Mouse (Mus musculus): Measurements from ENCODE around the gene Polm. TPM values are rescaled to one million over a fixed set of nuclear protein-coding genes. Genes with fewer than 3 reads are reported as not detected.
A peak's percentile ranks its signal among the peaks of the same experiment; 100 is the strongest.

The Polm gene
- polyA plus RNA-seq, 1 experiment, result 67.8 TPM

DNA sequence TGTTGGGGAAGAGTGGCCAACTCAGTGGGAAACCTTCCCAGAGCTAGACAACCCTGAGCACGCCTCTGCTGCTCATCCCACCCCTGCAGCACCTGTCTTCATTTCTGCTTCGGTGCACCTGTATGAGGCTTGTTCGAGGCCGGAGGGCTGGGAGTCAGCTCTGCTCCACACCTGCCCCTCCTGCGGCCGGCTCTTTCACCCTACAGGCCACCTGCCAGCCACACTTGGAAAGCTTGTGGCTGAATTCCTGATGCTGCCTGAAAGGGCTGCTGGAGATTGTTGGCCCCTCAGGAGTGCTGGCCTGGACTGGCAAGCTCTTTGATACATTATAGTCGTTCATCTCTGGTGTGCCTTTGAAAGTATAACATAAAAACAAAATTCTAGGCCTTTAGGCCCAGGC, 2.5 kb upstream of the Polm start:
- no peak for TF ChIP-seq GATA1 (IDR thresholded peaks at IDR 0.05; ENCODE audit: low read length)

DNA sequence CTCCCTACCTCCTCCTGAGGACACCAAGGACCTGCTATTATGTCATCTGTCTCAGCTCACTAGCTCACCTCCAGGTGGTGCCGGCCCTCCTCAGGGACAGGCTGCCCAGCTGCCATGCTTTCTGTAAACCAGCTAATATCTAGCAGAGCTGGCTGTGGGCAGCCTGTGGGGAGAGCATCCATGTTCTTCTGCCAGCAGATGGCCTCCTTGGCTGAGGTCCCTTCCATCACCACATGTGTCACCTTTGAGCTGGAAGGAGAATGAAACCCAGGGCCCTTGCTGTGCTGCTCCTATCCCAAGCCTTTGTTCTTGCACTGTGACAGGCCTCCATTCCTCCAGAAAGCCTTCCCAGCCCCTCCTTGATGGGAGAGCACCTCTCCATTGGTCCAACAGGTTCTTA, 1.7 kb downstream of the Polm start:
- no peak for TF ChIP-seq GATA1 (IDR thresholded peaks at IDR 0.05; ENCODE audit: low read length)

DNA sequence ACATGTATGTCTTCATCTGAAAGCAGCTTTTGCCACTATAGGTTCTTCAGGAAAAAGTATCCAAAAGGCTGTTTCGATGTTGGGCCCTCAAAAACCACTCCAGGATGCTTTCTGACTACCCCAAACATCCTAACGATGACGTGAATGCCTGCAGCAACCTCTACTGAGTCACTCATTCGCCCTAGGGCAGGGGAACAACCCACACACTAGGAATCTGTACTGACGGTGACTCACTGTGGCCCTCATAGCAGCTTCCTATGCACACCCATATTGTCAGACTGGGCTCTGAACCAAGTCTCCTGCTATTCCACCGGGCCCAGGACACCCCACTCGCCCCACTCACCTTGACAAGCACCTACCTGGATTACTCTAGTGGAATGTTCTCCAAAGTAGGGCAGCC, 2.8 kb downstream of the Polm start:
- no peak for TF ChIP-seq GATA1 (IDR thresholded peaks at IDR 0.05; ENCODE audit: low read length)

DNA sequence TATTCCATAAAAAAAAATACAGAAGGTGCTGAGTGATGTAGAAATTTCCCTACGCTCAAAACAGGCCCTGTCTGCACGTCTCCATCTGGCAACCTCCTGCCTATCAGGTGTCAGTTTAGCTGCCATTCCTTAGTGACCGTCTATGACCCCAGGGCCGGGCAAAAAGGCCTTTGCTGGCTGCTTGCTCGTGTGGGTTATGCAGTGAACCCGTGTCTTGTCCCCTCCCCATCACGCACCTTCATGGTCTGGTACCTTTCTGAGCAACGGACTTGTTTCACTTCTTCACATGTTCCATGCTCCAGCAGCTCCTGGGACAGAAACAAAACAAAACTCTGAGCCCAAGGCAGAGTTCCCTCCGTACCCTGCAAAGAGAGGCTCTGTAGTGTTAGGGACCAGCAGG, 3.3 kb downstream of the Polm start:
- no peak for TF ChIP-seq GATA1 (IDR thresholded peaks at IDR 0.05; ENCODE audit: low read length)

DNA sequence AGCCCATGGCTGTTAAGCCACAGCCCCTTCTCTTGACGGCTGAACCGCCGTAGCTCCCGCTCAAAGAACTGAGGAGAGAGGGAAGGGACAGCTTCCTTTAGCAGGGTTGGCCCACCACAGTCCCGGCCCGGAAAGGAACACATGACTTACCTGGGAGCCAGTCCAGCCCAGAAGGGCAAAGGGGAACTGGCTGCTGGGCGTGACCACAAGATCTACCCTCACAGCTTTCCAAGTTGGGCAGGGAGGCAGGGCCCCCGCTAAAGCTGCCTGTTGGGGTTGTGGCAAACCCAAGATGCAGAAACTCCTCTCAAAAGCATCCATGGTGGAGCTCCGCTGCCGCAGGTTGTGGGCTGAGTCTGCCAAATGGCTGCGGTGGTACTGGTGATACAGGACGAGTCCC, 8.5 kb downstream of the Polm start:
- TF ChIP-seq GATA1 (IDR thresholded peaks at IDR 0.05; ENCODE audit: low read length), result no peak

DNA sequence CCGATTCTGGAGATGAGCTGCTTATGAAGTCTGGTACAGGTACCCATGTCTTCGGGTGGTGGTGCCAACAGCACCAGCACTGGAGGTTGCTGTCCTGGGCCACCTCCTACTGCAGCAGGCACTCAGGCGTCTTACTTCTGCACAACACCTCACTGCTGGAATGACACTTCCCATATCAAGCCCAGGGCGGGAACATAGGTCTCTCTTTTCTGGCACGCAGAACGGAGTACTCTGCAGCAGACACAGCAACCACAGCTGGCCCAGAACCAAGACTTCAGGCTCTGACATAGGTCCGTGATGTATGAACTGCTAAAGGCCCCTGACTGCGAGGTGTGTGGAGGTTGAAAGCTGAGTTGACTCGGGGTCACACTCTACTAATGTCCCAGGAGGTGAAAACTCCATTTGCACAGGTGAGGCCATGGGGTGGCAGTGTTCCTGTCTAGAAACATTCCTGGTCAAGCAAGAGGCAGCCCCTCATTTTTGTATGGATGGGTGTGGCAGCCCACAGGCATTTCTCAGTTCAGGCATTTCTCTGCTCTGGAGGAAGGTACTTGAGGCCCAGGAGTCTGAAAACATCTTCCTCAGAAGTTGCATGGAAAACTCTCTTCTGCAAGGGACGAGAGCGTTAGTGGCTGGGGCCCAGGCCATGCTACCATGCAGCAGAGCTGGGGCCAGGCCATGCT, 9.2 kb downstream of the Polm start:
- no peak for TF ChIP-seq GATA1 (IDR thresholded peaks at IDR 0.05; ENCODE audit: low read length)

DNA sequence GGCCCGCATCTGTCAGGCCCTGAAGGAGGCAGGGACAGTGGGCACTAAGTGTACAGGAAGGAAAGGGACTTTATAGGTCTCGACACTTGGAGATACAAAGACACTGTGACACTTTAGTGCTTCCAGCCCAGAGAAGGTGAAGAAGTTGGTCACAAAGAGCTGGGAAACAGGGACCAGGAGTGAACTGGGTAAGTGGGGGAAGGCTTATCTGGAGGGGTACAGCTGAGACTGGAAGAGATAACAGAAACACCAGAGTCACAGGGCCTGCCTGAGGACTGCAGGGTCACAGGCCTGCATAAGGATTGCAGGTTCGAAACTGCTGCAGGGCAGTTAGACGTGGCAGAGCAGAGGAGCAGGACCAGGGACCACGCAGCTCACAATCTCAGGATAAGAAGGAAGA, 9.9 kb downstream of the Polm start:
- peak; percentile 37 for TF ChIP-seq GATA1 (IDR thresholded peaks at IDR 0.05; ENCODE audit: low read length)

DNA sequence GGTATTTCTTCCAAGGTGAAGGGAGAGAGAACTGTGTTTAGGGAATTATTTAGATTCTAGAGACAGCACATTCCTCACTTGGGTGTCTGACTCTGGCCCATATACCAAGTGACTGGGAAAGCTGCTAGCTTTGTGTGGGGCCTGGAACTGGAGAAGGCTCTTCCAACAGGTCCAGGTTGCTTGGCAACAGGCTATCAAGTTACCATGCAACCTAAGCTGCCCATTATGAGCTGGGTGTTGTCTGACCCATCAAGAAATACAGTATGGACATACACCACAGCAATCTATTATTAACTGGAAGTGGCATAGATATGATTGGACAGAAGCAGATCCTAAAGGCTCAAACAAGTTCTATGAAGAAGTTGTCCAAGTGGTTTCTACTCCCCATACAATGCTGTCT, 12.4 kb downstream of the Polm start:
- no peak for TF ChIP-seq GATA1 (IDR thresholded peaks at IDR 0.05; ENCODE audit: low read length)

DNA sequence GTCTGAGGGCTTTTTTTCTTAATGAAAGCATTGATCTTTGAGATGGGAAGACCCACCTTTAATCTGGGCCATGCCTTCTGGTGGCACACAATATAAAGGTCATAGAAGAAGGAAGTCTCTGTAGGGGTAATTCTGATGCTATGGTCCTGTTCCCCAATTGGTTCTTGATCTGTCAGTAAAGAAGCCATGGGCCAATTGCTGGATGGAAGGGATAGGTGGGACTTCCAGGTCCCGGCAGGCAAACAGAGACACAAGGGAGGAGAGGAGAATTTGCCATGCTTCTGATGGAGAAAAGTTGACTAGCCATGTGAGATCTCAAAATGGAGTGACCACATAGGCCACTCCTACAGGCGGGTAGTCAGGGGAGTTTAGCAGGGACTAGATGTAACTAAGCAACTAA, 18.6 kb downstream of the Polm start:
- TF ChIP-seq GATA1 (IDR thresholded peaks at IDR 0.05; ENCODE audit: low read length), result no peak

DNA sequence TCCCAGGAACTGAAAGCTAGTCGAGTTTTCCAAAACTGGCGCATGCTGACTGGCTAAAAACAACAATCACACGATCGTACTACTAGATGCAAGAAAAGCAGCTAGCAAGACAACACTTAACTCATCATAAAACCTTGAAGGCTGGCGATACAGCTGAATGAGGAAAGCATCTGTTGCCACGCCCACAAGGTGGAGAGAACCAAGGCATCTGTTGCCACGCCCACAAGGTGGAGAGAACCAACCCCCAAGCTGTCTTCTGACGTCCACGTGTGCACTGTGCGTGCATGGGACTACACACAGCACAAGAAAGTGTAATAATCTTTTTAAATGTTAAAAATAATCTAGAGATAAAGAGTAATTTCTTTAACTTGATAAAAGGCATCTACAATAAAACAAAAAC, 24.4 kb downstream of the Polm start:
- TF ChIP-seq GATA1 (IDR thresholded peaks at IDR 0.05; ENCODE audit: low read length), result no peak

DNA sequence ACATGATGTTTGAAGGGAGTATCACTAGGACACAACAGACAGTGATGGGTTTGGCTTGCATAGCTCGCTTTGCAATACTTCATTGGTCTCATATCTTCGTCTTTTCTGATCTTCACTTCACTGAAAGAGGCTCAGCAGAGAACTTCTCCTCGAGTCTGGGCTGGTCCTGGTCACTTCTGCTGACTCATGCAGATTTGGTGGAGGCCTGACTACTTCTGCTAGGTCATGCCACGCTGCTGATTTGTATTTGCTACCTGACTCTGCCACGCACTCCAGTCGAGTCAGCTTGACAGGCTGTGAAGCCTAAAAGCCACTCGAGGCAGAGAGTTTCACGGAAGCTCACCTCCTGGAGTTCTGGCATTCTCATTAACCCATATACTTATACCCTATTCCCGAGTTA, 29.9 kb downstream of the Polm start:
- TF ChIP-seq GATA1 (IDR thresholded peaks at IDR 0.05; ENCODE audit: low read length), result no peak

DNA sequence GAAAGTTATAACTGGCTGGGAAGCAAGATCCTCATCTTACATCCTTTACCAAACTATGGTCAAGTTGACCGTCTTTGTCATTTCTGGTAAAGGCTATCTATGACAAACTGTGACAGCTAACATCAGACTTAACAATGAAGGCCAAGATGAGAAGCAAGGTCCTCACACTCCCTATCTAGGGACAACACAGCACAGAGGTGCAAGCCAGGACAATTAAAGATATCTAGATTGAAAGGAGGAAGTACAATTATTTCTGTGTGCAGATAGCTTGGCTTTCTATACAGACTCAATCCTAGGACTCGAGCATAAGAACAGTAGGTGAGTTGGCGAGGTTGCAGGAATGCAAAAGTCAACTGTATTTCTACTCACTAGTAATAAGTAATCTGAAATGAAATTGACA, 32.1 kb downstream of the Polm start:
- peak; percentile 66 for TF ChIP-seq GATA1 (IDR thresholded peaks at IDR 0.05; ENCODE audit: low read length)

DNA sequence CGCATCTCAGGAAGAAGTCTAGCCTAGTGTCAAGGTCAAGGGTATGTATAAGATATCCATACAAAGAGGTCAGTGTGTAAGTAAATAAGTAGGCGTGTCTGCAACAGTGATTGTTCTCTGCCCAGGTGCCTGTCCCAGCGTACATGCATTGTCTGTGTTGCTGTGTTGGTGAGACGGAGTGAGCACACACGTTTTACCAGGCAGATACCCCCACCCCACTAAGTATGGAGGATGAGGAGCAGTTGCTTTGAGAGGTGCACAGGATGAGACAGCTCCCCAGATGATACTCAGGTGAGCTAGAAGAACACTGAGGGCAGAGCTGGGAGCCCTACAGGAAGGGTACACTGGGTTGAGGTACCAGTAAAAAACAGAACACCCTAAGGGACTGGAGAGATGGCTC, 33.6 kb downstream of the Polm start:
- no peak for TF ChIP-seq GATA1 (IDR thresholded peaks at IDR 0.05; ENCODE audit: low read length)

DNA sequence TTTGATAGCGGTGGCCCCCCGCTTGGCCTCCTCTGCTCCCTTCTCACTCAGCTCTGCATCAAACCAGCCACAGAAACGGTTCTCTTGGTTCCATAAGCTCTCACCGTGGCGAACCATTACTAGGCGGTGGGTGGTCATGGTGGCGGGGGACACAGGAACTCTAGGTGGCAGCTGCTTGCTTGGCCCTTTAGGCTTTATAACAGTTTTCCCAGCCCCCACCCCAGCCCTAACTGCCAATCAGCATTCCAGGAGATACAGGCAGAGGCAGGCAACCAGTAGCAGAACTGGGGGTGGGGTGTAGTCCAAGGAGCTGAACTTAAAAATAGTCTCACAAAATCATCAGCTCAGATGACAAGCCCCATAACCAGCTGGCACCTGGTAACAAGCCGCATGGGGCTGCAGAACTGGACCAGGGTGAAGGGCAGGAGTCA, 34.2 kb downstream of the Polm start, which contains the start of gene Pgam2:
TSS of gene Pgam2 (minus strand) at position 183 of the 431 bp plus-strand sequence.
- TF ChIP-seq GATA1 (IDR thresholded peaks at IDR 0.05; ENCODE audit: low read length), result no peak

DNA sequence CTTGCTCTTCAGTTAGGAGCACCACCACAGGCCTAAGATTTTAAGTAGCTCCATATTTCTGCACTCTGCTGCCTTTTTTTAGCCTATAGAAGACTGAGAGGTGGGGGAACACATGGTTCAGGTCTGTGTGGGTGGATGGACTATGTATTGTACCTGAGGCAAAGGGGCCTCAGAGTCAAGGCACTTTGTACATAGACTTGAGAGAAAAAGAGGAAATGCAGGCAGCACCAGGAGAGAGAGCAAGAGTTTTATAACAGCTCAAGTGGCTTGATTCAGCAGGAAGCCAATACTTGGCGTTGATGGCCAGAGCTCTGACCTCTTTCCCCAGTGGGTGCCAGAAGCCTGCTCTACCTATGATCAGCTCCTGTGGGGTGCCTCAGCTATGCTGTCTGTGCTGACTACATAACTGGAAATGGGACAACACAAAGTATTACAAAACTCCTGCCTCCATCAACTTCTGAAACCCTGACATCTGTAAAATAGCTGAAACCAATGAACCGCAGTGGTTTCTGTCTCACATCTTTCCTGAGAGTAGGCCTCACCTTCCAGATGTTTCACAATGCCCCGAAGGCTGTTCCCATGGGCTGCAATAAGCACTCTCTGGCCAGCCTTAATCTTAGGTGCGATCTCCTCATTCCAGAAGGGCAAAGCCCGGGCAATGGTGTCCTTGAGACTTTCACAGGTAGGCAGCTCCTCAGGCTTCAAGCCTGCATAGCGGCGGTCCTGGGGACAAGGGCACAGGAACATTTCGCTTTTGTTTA, 35.2 kb downstream of the Polm start:
- no peak for TF ChIP-seq GATA1 (IDR thresholded peaks at IDR 0.05; ENCODE audit: low read length)

DNA sequence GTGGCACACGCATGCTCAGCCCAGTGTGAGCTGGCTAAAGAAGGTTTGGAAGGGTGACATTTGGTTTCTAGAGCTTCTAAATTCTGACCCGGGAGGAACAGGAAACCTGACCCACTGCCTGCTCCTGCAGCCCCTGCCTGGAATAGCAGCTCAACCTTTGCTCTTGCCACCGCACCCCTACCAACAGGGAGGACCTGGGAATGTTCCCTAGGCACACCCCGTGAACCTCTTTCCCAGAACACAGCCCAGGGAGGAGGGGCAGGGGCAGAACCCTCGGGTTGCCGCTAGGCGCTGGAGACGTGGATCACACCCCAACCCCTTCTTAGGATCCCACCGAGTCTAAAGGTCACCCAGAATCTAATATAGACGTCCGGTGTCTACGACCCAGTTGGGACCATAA, 35.8 kb downstream of the Polm start:
- TF ChIP-seq GATA1 (IDR thresholded peaks at IDR 0.05; ENCODE audit: low read length), result no peak

DNA sequence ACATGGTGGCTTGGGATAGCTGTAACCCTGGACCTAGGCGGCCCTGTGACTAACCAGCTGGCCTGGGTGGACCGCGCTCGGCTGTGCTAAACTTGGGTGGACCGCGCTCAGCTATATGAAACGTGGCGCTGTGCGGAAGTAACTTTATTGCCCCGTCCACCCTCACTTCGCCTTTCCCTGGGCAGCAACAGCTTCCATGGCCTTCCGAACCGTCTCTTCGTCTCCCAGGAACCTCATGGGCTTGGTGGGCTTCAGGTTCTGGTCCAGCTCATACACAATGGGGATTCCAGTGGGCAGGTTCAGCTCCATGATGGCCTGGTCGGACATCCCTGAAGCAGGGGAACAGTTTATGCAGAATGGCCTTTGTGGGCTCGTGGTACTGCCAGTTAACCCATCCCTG, 36.3 kb downstream of the Polm start:
- no peak for TF ChIP-seq GATA1 (IDR thresholded peaks at IDR 0.05; ENCODE audit: low read length)

Data from G1E-ER4 (cell line).